Mouse (Mus musculus) C2C12 (cell line): ENCODE data around the gene Oxsm. TPM values are rescaled to one million over a fixed set of nuclear protein-coding genes. Genes with fewer than 3 reads are reported as not detected.

ENCODE experiments used
- H3K27me3 ChIP-seq: one replicate; pipeline ENCODE4 v1.6.1; 2011; ENCODE audit not compliant: control insufficient read depth, insufficient read depth, insufficient read length
- H3K36me3 ChIP-seq: one replicate; pipeline ENCODE4 v1.6.1; 2011; ENCODE audit not compliant: control insufficient read depth, insufficient read depth
- H3K4me3 ChIP-seq: one replicate; pipeline ENCODE4 v1.5.1; 2011; ENCODE audit warnings: mild to moderate bottlenecking, control low read depth; ENCODE audit not compliant: poor library complexity, insufficient read depth, severe bottlenecking
- H3K79me2 ChIP-seq: one replicate; pipeline ENCODE4 v1.6.1; 2011; ENCODE audit not compliant: control insufficient read depth, insufficient read depth
- H3K79me3 ChIP-seq: one replicate; pipeline ENCODE4 v1.6.1; 2011; ENCODE audit warnings: low read depth, control low read depth
- H3ac ChIP-seq: one replicate; pipeline ENCODE3; 2011; ENCODE audit warnings: low read depth; ENCODE audit not compliant: control insufficient read depth, insufficient read length
- CEBPB ChIP-seq: IDR thresholded peaks from one replicate; pipeline ENCODE4 v1.6.1; 2011; ENCODE audit warnings: low read depth, mild to moderate bottlenecking, control low read depth, moderate library complexity
- CTCF ChIP-seq: IDR thresholded peaks from one replicate; pipeline ENCODE4 v1.5.1; 2011; ENCODE audit not compliant: control insufficient read depth, insufficient read depth, insufficient read length
- FOSL1 ChIP-seq: IDR thresholded peaks from one replicate; pipeline ENCODE4 v1.8.0; 2011; ENCODE audit warnings: mild to moderate bottlenecking, low read length; ENCODE audit not compliant: poor library complexity, insufficient read depth, severe bottlenecking
- MAX ChIP-seq: IDR thresholded peaks from one replicate; pipeline ENCODE4 v1.6.1; 2011; ENCODE audit warnings: mild to moderate bottlenecking, control low read depth
- MYOD1 ChIP-seq: IDR thresholded peaks from one replicate; pipeline ENCODE4 v1.6.1; 2011; ENCODE audit warnings: low read depth; ENCODE audit not compliant: control insufficient read depth, insufficient read length
- MYOG ChIP-seq: IDR thresholded peaks from one replicate; pipeline ENCODE4 v1.6.1; 2011; ENCODE audit not compliant: control insufficient read depth, insufficient read length; ENCODE audit errors: extremely low read depth
- USF1 ChIP-seq: IDR thresholded peaks from one replicate; pipeline ENCODE4 v1.6.1; 2011; ENCODE audit warnings: low read depth, mild to moderate bottlenecking, control low read depth, moderate library complexity
- polyA plus RNA-seq: library from polyadenylated mRNA; unstranded; fragments of >200 nt; fragmentation: generic; extraction: Trizol; gene quantifications from one replicate; pipeline ENCODE4 v1.2.1, GENCODE M21; 2012; ENCODE audit warnings: missing spikeins

The Oxsm gene
- polyA plus RNA-seq, 1 experiment, result 3.6 TPM

GRCm38 (mm10) chr14:16256209-16256608 is 6.6 kb upstream of the Oxsm start:
- TF ChIP-seq MYOG (no peak), FOSL1 (peak; percentile 57)
- no peak overlapping the region for H3K4me3 ChIP-seq
- H3K79me3 ChIP-seq, result peaks cover 2% of the 10 kb centered on the region
- no peak overlapping the region for H3ac ChIP-seq
- peaks cover 8% of the 10 kb centered on the region for H3K79me2 ChIP-seq
- H3K27me3 ChIP-seq, result no peaks in the 10 kb centered on the region
- H3K36me3 ChIP-seq, result peaks cover 7% of the 10 kb centered on the region

GRCm38 (mm10) chr14:16255745-16256144 is 6.1 kb upstream of the Oxsm start:
- no peaks in the 10 kb centered on the region for H3K27me3 ChIP-seq
- H3K79me3 ChIP-seq, result peaks cover 2% of the 10 kb centered on the region
- H3ac ChIP-seq, result no peak overlapping the region
- no peak overlapping the region for H3K4me3 ChIP-seq
- peaks cover 12% of the 10 kb centered on the region for H3K79me2 ChIP-seq
- peaks cover 4% of the 10 kb centered on the region for H3K36me3 ChIP-seq
- TF ChIP-seq CTCF (no peak), MAX (no peak), CEBPB (no peak), MYOD1 (peak; percentile 4), FOSL1 (no peak)

- H3K79me3 ChIP-seq, result peaks cover 4% of the 10 kb centered on the region
- H3ac ChIP-seq, result no peak overlapping the region
- H3K27me3 ChIP-seq, result no peaks in the 10 kb centered on the region
- H3K4me3 ChIP-seq, result peak overlapping the region; percentile 44
- no peaks in the 10 kb centered on the region for H3K36me3 ChIP-seq
- no peak for TF ChIP-seq MYOG
- TF ChIP-seq FOSL1, result no peak
- TF ChIP-seq CEBPB, result no peak
- TF ChIP-seq MYOD1, result no peak
- no peak for TF ChIP-seq MAX
- TF ChIP-seq USF1, result no peak
- no peak for TF ChIP-seq CTCF
- peaks cover 22% of the 10 kb centered on the region for H3K79me2 ChIP-seq
Measured at GRCm38 (mm10) chr14:16250099-16250498, 491 bp upstream of the Oxsm start.

- Histone ChIP-seq H3K36me3 (no peaks in the 10 kb centered on the region), H3K4me3 (peak overlapping the region; percentile 44), H3K79me3 (peaks cover 2% of the 10 kb centered on the region), H3K27me3 (no peaks in the 10 kb centered on the region), H3K79me2 (peaks cover 22% of the 10 kb centered on the region), H3ac (no peak overlapping the region)
- TF ChIP-seq MAX, result no peak
Measured at GRCm38 (mm10) chr14:16248603-16249157, 928 bp downstream of the Oxsm start.

- no peaks in the 10 kb centered on the region for H3K36me3 ChIP-seq
- H3K79me2 ChIP-seq, result peaks cover 19% of the 10 kb centered on the region
- H3K79me3 ChIP-seq, result peaks cover 2% of the 10 kb centered on the region
- no peak overlapping the region for H3ac ChIP-seq
- no peak overlapping the region for H3K4me3 ChIP-seq
- TF ChIP-seq MAX (no peak), USF1 (no peak), FOSL1 (no peak), CTCF (no peak), CEBPB (no peak), MYOD1 (no peak), MYOG (no peak)
- H3K27me3 ChIP-seq, result no peaks in the 10 kb centered on the region
Measured at GRCm38 (mm10) chr14:16248135-16248534, 1.5 kb downstream of the Oxsm start.

- Histone ChIP-seq H3K36me3 (no peaks in the 10 kb centered on the region), H3K79me3 (peaks cover 2% of the 10 kb centered on the region), H3K79me2 (peaks cover 15% of the 10 kb centered on the region), H3K27me3 (no peaks in the 10 kb centered on the region), H3ac (no peak overlapping the region), H3K4me3 (no peak overlapping the region)
- TF ChIP-seq USF1 (no peak), MAX (no peak), MYOG (no peak), CEBPB (no peak), CTCF (no peak)
Measured at GRCm38 (mm10) chr14:16246340-16246912, 3.2 kb downstream of the Oxsm start.
